Mouse (Mus musculus): ENCODE results near the gene Phtf1. TPM values are rescaled to one million over a fixed set of nuclear protein-coding genes. Genes with fewer than 3 reads are reported as not detected.

The Phtf1 gene
- polyA plus RNA-seq, 1 experiment from 2014 or later = 33.8 TPM

GRCm38 (mm10) chr3:104009924-104010662 lies 42.2 kb downstream of the Phtf1 start:
- ATAC-seq (ENCODE audit: low FRiP score) (no peak), DNase-seq (ENCODE audit: low spot score) (no peak)
- Histone ChIP-seq H3K36me3 (replicated peaks; ENCODE audit: control insufficient read depth, insufficient read depth) (peaks cover 45% of the 10 kb centered on the region), H3K4me1 (replicated peaks; ENCODE audit: control insufficient read depth, insufficient read depth, low read length) (no peaks in the 10 kb centered on the region), H3K4me2 (replicated peaks) (no peak overlapping the region), H3K9me3 (ENCODE audit: control insufficient read depth, low read length) (no peaks in the 10 kb centered on the region), H3K4me3 (replicated peaks; ENCODE audit: low read length) (no peak overlapping the region), H3K9ac (no peak overlapping the region), H3K27ac (no peak overlapping the region), H3K27me3 (ENCODE audit: control insufficient read depth, insufficient read depth, low read length) (no peaks in the 10 kb centered on the region)
- WGBS = 91% methylated on average over 5 of the region's 5 CpGs

GRCm38 (mm10) chr3:104011972-104012371 lies 44.1 kb downstream of the Phtf1 start:
- H3K36me3 ChIP-seq (replicated peaks; ENCODE audit: control insufficient read depth, insufficient read depth) = peaks cover 42% of the 10 kb centered on the region
- WGBS = 93% methylated on average over 2 of the region's 2 CpGs

GRCm38 (mm10) chr3:104017931-104018330 lies 50.0 kb downstream of the Phtf1 start:
- H3K9me3 ChIP-seq (ENCODE audit: control insufficient read depth, low read length) = no peaks in the 10 kb centered on the region
- no peak for ATAC-seq (ENCODE audit: low FRiP score)
- H3K27me3 ChIP-seq (ENCODE audit: control insufficient read depth, insufficient read depth, low read length) = no peaks in the 10 kb centered on the region
- H3K4me3 ChIP-seq (replicated peaks; ENCODE audit: low read length) = no peak overlapping the region
- H3K27ac ChIP-seq = no peak overlapping the region
- H3K9ac ChIP-seq = no peak overlapping the region
- WGBS = 73% methylated on average over 3 of the region's 3 CpGs
- H3K4me2 ChIP-seq (replicated peaks) = no peak overlapping the region
- DNase-seq (ENCODE audit: low spot score) = no peak
- H3K4me1 ChIP-seq (replicated peaks; ENCODE audit: control insufficient read depth, insufficient read depth, low read length) = no peaks in the 10 kb centered on the region
- peaks cover 68% of the 10 kb centered on the region for H3K36me3 ChIP-seq (replicated peaks; ENCODE audit: control insufficient read depth, insufficient read depth)

More at GRCm38 (mm10) chr3:104011972-104012371, 44.1 kb downstream of the Phtf1 start:
- Histone ChIP-seq H3K4me3 (replicated peaks; ENCODE audit: low read length) (no peak overlapping the region), H3K9me3 (ENCODE audit: control insufficient read depth, low read length) (no peaks in the 10 kb centered on the region), H3K27me3 (ENCODE audit: control insufficient read depth, insufficient read depth, low read length) (no peaks in the 10 kb centered on the region), H3K4me2 (replicated peaks) (no peak overlapping the region), H3K9ac (no peak overlapping the region), H3K27ac (no peak overlapping the region), H3K4me1 (replicated peaks; ENCODE audit: control insufficient read depth, insufficient read depth, low read length) (no peaks in the 10 kb centered on the region)
- ATAC-seq (ENCODE audit: low FRiP score) (no peak), DNase-seq (ENCODE audit: low spot score) (no peak)

- ATAC-seq (ENCODE audit: low FRiP score) = no peak
- Histone ChIP-seq H3K4me3 (replicated peaks; ENCODE audit: low read length) (no peak overlapping the region), H3K9me3 (ENCODE audit: control insufficient read depth, low read length) (no peaks in the 10 kb centered on the region), H3K9ac (no peak overlapping the region), H3K27ac (no peak overlapping the region), H3K27me3 (ENCODE audit: control insufficient read depth, insufficient read depth, low read length) (no peaks in the 10 kb centered on the region), H3K36me3 (replicated peaks; ENCODE audit: control insufficient read depth, insufficient read depth) (peaks cover 72% of the 10 kb centered on the region), H3K4me1 (replicated peaks; ENCODE audit: control insufficient read depth, insufficient read depth, low read length) (no peaks in the 10 kb centered on the region), H3K4me2 (replicated peaks) (no peak overlapping the region)
- WGBS = 72% methylated on average over 4 of the region's 4 CpGs
- DNase-seq (ENCODE audit: low spot score) = peak; percentile 68
These were observed 51.5 kb downstream of the Phtf1 start for GRCm38 (mm10) chr3:104019453-104019852.

- ATAC-seq (ENCODE audit: low FRiP score) = no peak
- WGBS = 91% methylated on average over 12 of the region's 12 CpGs
- peaks cover 70% of the 10 kb centered on the region for H3K36me3 ChIP-seq (replicated peaks; ENCODE audit: control insufficient read depth, insufficient read depth)
These were observed 52.2 kb downstream of the Phtf1 start for GRCm38 (mm10) chr3:104020101-104020500.

GRCm38 (mm10) chr3:104026938-104027337 lies 59.0 kb downstream of the Phtf1 start:
- no peak for DNase-seq (ENCODE audit: low spot score)
- WGBS = 35% methylated on average over 3 of the region's 3 CpGs
- Histone ChIP-seq H3K4me3 (replicated peaks; ENCODE audit: low read length) (no peak overlapping the region), H3K36me3 (replicated peaks; ENCODE audit: control insufficient read depth, insufficient read depth) (peaks cover 36% of the 10 kb centered on the region), H3K27ac (no peak overlapping the region), H3K27me3 (ENCODE audit: control insufficient read depth, insufficient read depth, low read length) (no peaks in the 10 kb centered on the region), H3K9me3 (ENCODE audit: control insufficient read depth, low read length) (no peaks in the 10 kb centered on the region), H3K4me1 (replicated peaks; ENCODE audit: control insufficient read depth, insufficient read depth, low read length) (no peaks in the 10 kb centered on the region), H3K9ac (no peak overlapping the region), H3K4me2 (replicated peaks) (no peak overlapping the region)
- no peak for ATAC-seq (ENCODE audit: low FRiP score)

More at GRCm38 (mm10) chr3:104020101-104020500, 52.2 kb downstream of the Phtf1 start:
- no peak for DNase-seq (ENCODE audit: low spot score)
- Histone ChIP-seq H3K9me3 (ENCODE audit: control insufficient read depth, low read length) (no peaks in the 10 kb centered on the region), H3K4me1 (replicated peaks; ENCODE audit: control insufficient read depth, insufficient read depth, low read length) (no peaks in the 10 kb centered on the region), H3K9ac (no peak overlapping the region), H3K27me3 (ENCODE audit: control insufficient read depth, insufficient read depth, low read length) (no peaks in the 10 kb centered on the region), H3K27ac (no peak overlapping the region), H3K4me3 (replicated peaks; ENCODE audit: low read length) (no peak overlapping the region), H3K4me2 (replicated peaks) (no peak overlapping the region)

GRCm38 (mm10) chr3:104032086-104032485 lies 64.2 kb downstream of the Phtf1 start:
- H3K27me3 ChIP-seq (ENCODE audit: control insufficient read depth, insufficient read depth, low read length) = no peaks in the 10 kb centered on the region
- no peak overlapping the region for H3K4me2 ChIP-seq (replicated peaks)
- no peak overlapping the region for H3K27ac ChIP-seq
- no peak overlapping the region for H3K4me3 ChIP-seq (replicated peaks; ENCODE audit: low read length)
- no peak overlapping the region for H3K9ac ChIP-seq
- no peaks in the 10 kb centered on the region for H3K9me3 ChIP-seq (ENCODE audit: control insufficient read depth, low read length)
- DNase-seq (ENCODE audit: low spot score) (no peak), ATAC-seq (ENCODE audit: low FRiP score) (no peak)
- 92% methylated on average over 1 of the region's 1 CpGs for WGBS
- no peaks in the 10 kb centered on the region for H3K4me1 ChIP-seq (replicated peaks; ENCODE audit: control insufficient read depth, insufficient read depth, low read length)
- peaks cover 16% of the 10 kb centered on the region; the same call in 1 of the 2 replicates for H3K36me3 ChIP-seq (replicated peaks; ENCODE audit: control insufficient read depth, insufficient read depth)

GRCm38 (mm10) chr3:104032747-104033146 lies 64.8 kb downstream of the Phtf1 start:
- DNase-seq (ENCODE audit: low spot score) = no peak

GRCm38 (mm10) chr3:104059001-104059622 lies 91.2 kb downstream of the Phtf1 start:
- DNase-seq (ENCODE audit: low spot score) = peak; percentile 30
- 0 out of 2 replicates have a peak overlapping the region, but pooled peaks have one; percentile 6 for H3K27ac ChIP-seq

More at GRCm38 (mm10) chr3:104032747-104033146, 64.8 kb downstream of the Phtf1 start:
- Histone ChIP-seq H3K27me3 (ENCODE audit: control insufficient read depth, insufficient read depth, low read length) (no peaks in the 10 kb centered on the region), H3K4me3 (replicated peaks; ENCODE audit: low read length) (no peak overlapping the region), H3K9ac (no peak overlapping the region), H3K27ac (no peak overlapping the region), H3K36me3 (replicated peaks; ENCODE audit: control insufficient read depth, insufficient read depth) (peaks cover 13% of the 10 kb centered on the region; the same call in 1 of the 2 replicates), H3K4me1 (replicated peaks; ENCODE audit: control insufficient read depth, insufficient read depth, low read length) (no peaks in the 10 kb centered on the region), H3K4me2 (replicated peaks) (no peak overlapping the region), H3K9me3 (ENCODE audit: control insufficient read depth, low read length) (no peaks in the 10 kb centered on the region)
- no peak for ATAC-seq (ENCODE audit: low FRiP score)
- 87% methylated on average over 1 of the region's 1 CpGs for WGBS

More at GRCm38 (mm10) chr3:104059001-104059622, 91.2 kb downstream of the Phtf1 start:
- H3K36me3 ChIP-seq (replicated peaks; ENCODE audit: control insufficient read depth, insufficient read depth) = no peaks in the 10 kb centered on the region
- no peak overlapping the region for H3K4me3 ChIP-seq (replicated peaks; ENCODE audit: low read length)
- no peaks in the 10 kb centered on the region for H3K9me3 ChIP-seq (ENCODE audit: control insufficient read depth, low read length)
- no peak overlapping the region for H3K9ac ChIP-seq
- H3K4me1 ChIP-seq (replicated peaks; ENCODE audit: control insufficient read depth, insufficient read depth, low read length) = no peaks in the 10 kb centered on the region
- 51% methylated on average over 6 of the region's 6 CpGs for WGBS
- peak; percentile 72; the same call in 1 of the 2 replicates for ATAC-seq (ENCODE audit: low FRiP score)
- H3K4me2 ChIP-seq (replicated peaks) = no peak overlapping the region
- H3K27me3 ChIP-seq (ENCODE audit: control insufficient read depth, insufficient read depth, low read length) = no peaks in the 10 kb centered on the region
